Mouse (Mus musculus) testis, postnatal 14 days (tissue): Measurements from ENCODE around the gene Rhbdf1.
"Not testable (repeated sequence)": the region's sequence is repeated elsewhere in the genome, so short reads cannot be mapped to it uniquely, and the experiment has no call there.

ENCODE experiments used
- DNase-seq: peaks from one replicate; pipeline ENCODE4 v3.0.0; 2021; ENCODE audit warnings: low spot score

Gene Rhbdf1

GRCm38 (mm10) chr11:32220607-32221224, 1.4 kb downstream of the Rhbdf1 start:
- peak; percentile 33 for DNase-seq

DNA sequence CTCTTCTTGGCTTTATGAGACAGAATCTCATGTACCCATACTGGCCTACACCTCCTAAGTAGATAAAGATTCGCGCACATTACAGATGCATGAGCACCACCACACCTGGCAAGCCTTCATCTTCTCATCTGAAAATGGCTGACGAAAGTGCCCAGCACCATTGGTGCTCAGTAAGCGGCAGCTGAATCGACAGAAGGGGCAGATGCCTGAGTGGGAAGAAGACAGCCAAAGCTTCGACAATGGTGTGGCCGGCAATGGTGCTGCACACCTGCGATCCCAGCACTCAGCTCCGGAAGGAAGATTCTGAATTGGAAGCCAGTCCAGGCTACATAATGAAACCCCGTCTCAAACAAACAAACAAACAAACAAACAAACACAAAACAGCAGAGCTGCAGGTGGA, 2.8 kb downstream of the Rhbdf1 start:
- no peak for DNase-seq

DNA sequence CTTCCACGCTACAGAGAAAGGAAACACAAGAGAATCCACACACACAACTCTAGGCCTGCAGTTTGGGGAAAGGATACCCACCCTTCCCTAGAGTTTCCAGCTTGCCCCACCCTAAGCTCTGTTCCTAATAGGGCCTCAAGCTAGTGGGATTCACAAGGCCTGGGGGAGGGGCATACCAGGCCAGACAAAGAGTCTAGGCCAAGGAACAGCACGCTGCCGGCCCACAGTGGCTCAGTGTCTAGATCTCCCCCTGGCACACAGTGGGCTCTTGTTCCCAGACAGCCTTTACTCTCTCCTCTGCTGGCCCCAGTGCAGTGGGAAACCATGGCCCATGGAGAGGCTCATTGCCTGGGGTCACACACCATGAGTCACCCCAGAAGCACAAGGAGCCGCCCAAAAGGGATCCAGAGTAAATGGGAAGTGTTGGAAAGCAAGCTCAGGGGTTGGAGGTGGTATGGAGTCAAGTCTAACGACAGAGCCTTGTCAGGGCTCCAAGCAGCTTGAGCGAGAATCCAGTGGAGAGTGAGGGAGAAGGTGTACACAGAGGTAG, 3.5 kb downstream of the Rhbdf1 start:
- DNase-seq = no peak

DNA sequence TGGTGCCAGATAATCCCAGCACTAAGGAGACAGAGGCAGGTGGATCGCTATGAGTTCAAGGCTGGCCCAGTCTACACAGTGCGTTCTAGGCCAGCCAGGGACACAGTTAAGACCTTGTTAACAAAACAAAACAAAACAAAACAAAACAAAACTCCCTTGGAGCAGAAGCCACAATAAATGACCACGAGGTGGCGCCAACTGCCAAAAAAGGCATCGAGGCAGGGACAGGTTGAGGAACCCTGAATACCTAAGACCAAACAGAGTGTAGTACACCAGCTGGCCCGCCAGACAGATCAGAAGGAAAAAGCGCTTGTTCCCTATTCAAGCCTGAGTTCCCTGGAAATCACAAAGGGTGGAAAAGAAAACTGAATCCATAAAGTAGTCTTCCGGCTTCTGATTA, 5.2 kb downstream of the Rhbdf1 start:
- DNase-seq = no peak

DNA sequence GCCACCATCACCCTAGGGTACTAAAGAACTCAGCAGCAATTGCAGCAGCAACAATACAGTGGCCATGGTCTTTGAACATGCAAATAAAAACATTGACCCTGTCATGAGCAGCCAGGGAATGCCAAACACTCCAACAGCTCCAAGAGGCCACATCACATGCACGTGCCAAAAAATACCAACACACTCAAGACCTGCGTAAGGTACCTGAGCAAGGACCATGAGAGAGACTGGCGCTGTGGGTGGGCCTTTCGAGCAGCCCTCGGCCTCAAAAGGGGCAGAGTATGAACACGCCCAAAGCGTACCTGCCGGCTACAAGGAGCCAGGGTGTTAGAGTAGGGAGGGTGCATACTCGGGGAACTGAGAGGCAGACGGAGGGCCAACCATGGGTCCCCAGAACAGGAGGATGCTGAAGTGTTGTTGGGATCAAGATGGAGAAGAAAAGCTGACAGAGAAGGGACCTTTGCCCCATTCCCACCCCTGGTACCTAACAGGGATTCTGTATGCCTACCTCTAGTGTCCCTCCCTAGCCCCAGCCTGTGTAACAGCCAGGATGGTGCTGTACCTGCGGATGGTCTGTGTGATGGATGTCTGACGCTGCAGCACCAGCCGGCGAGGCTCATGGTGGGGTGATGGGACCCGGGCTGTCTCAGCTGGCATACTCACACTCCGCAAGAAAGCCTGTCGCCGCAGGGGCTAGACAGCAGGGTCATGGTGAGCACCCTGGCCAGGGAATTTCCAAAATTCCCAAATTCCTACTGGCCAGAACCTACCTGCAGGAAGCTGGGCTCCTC, 6.5 kb downstream of the Rhbdf1 start:
- DNase-seq = no peak

DNA sequence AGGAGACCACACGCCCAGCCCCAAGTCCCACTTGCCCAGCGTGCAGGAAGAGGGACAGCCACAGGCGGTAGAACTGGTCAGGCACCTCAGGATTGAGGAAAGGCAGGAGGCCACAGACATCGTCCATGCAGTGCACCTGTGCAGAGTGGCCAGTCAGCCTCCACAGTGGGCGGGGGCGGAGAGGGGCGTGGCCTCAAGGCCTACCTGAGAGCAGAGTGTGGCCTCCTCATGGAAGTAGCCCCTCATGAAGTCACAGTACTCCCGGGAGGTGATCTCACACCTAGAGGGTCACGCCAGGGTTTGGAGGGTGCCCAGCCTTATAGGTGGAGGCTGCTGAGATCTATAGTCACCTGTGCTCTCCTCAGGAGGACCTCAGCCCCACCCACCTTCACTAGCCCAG, 11.5 kb downstream of the Rhbdf1 start:
- DNase-seq = no peak

DNA sequence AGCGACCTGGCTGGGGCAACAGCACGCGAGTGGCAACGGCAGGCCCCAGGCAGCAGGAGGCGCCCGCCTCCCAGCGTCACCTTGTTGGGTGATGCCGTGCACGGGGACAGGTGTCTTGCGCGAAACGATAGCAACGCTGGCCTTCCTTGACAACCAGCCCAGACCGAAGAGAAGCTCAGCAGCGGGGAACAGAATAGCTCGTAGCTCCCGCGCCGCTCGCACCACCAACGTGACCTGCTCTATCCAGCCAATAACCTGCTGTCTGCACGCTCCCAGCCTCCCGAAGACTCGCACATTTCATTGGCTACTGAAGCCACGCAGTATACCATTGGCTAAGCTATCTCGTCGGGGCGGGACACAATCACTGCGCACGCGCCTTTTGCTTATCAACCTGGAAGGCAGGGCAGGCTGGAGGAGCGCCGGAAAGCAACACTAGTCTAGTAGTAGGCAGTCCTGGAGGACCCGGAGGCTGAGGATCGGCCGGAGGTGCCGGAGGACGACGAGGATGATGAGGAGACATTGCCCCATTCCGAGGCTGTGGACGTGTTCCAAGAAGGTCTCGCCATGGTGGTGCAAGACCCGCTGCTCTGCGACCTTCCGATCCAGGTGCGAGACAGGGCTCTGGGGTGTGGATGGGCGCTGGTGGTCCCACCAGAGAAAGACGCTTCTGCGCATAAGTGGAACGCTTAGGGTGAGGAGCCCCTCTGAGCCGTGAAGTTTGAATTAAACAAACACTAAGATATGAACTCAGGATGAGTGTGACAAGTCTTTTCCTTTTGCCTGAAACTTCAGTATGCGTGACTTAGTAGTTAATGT, 16.8 kb downstream of the Rhbdf1 start, which contains the start of gene Snrnp25:
TSS of gene Snrnp25 (plus strand) at position 358 of the 816 bp plus-strand sequence.
- DNase-seq = peak; percentile 96

DNA sequence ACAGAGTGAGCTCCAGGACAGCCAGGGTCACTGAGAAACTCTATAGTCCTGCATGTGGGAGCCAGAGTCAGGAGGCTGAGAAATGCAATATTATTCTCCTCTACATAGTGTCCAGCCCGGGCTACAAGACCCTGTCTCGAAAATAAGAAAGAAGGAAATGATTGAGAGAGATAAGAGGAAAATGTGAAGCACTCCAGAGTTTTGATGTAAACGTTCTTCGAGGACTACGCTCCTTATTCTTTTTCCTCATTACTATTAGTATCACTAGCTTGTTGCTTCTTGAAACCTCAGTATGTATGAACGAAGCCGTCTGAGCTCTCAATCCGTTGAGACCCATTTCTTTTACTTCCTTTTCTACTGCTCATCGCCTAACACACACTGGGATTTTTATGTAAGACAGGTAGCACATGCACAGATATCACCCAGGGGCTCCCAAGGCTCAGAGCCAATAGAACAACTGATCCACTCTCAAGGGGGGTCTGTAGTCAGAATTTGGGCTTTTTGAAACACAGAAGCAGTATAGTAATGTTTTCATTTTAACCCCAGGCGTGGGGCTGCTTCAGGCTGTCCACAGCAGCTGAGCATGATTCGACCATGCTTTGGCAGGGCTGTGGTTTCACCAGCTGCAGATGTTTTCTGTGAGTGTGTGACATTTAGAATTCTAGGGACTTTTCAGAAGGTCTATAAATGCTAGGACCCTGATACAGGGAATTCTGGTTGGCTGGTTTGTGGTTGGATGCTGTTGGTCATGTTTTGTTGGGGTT, 20.0 kb downstream of the Rhbdf1 start:
- no peak for DNase-seq

GRCm38 (mm10) chr11:32200992-32201391, 21.1 kb downstream of the Rhbdf1 start:
- not testable (repeated sequence) for DNase-seq

- DNase-seq = no peak
Measured at GRCm38 (mm10) chr11:32200075-32200601, 22.0 kb downstream of the Rhbdf1 start, which contains the start of gene Il9r. Gene Il9r (minus strand): TSS chr11:32200279.

GRCm38 (mm10) chr11:32199230-32199629, 22.9 kb downstream of the Rhbdf1 start:
- no peak for DNase-seq

GRCm38 (mm10) chr11:32198256-32198955, 23.7 kb downstream of the Rhbdf1 start:
- no peak for DNase-seq

GRCm38 (mm10) chr11:32197766-32198165, 24.3 kb downstream of the Rhbdf1 start:
- no peak for DNase-seq

DNA sequence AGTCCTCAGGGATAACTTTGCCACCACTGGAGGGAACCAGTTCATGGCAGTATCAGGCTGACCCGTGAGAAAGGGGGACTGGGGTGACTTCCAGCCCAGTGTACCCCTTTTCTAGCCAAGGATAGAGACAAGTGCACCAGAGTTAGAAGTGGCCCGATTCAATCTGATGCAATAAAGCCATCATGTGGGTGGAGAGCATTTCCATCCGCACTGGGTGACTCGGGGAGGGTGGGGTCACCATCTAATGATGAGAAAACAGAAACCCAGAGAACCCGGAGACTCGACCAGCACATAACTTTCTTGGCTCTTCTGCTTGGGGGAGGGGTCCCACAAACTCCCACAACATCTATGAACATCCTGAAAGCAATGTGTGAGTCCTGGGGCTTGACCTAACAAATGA, 25.4 kb downstream of the Rhbdf1 start:
- DNase-seq = no peak

DNA sequence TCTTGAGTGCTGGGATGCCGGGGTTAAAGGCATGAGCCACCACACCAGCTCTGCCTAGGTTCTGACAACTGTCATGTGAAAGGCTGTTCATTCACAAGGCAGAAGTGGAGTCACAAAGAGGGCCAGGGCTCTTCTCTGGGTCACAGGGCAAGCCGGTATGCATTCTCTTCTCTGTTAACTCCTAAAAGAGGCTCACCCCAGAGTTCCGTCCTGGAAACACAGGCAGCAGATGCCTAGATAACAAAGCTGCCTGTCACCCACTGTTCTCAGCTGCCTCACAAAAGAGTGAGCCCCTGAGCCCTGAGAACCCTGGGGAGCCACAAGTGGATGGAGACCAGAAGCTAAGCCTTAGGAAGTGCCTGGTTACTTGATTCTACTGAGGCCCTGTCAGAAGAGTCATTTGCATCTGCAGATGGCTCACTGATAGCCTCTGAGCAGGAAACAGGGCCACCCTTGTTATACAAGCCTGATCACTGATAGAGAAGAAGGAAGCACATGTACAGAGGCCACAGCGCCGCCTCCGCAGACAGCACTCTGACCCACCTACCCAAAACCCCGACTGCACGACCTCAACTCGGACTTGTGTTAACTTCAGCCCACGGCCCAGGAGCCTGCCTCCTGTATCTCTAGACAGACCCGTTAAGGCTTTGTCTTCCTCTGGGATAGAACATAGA, 26.1 kb downstream of the Rhbdf1 start:
- DNase-seq = no peak

GRCm38 (mm10) chr11:32194626-32195025, 27.5 kb downstream of the Rhbdf1 start:
- no peak for DNase-seq

DNA sequence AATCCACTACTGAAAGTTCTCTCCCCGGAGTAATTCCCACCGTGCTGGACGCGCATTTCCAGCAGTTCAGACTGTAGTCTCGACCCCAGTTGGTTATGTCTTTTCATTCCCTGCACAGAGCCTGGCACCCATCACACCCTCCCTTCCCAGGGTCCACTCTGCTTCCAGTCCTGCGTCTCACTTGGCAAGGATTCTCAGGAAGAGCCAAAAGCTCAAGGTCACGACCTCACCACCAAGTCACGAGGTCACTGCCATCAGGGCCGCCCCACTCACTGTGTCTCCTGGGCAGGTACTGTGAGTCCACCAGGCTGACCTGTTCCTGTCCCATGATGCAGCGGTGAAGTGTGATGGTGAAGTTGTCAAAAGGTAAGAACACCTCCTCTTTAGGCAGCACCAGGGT, 28.0 kb downstream of the Rhbdf1 start:
- DNase-seq = no peak

- DNase-seq = no peak
Measured at GRCm38 (mm10) chr11:32193156-32193555, 28.9 kb downstream of the Rhbdf1 start.

DNA sequence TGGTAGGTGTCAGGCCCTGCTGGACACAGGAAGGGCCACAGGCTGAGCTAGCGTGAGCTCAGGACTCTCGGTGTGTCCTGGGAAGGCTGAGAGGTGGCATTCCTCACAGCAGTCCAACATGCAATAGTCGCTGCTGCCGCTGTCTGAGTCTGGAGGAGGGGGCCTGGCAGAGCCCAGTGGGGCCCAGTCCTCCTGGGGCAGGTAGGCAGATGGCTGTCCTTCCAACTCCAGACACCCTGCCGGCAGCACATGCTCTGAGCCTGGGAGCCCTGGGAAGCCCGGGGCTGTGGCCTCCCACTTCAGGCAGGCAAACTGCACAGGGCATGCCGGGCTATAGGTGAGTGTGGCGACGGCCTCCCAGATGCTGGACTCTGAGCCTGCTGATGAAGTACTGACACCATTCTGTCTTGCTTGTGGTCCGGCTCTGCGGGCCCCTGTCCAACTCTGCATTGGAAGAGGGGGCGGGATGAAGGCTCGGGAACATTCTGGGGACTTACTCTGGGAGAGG, 31.4 kb downstream of the Rhbdf1 start:
- DNase-seq = no peak

- DNase-seq = no peak
Measured at GRCm38 (mm10) chr11:32190119-32190518, 32.0 kb downstream of the Rhbdf1 start.
